Mouse (Mus musculus) neural tube, embryonic 14.5 days (tissue): Measurements from ENCODE around the gene Pigk. TPM values are rescaled to one million over a fixed set of nuclear protein-coding genes. Genes with fewer than 3 reads are reported as not detected.

Experiments used
- ATAC-seq: fragments of 200-750 bp; cut with Nextera tagmentation; 2 replicates; pipeline ENCODE4 v1.8.0; 2017; ENCODE audit warnings: low read depth, mild to moderate bottlenecking, moderate TSS enrichment, moderate library complexity
- H3K27ac ChIP-seq: fragments of 300-500 bp; sonication (generic); 2 replicates; pipeline ENCODE4 v1.5.1; 2014; ENCODE audit warnings: low read depth, mild to moderate bottlenecking, control low read depth, low read length, moderate library complexity, mixed read lengths
- H3K27me3 ChIP-seq: fragments of 300-500 bp; sonication (generic); 2 replicates; pipeline ENCODE4 v1.6.1; 2014; ENCODE audit warnings: low read length; ENCODE audit not compliant: control insufficient read depth, insufficient read depth
- H3K36me3 ChIP-seq: fragments of 300-500 bp; sonication (generic); 2 replicates; pipeline ENCODE4 v1.6.1; 2014; ENCODE audit warnings: low read length, mixed read lengths; ENCODE audit not compliant: control insufficient read depth, insufficient read depth
- H3K4me1 ChIP-seq: fragments of 300-500 bp; sonication (generic); 2 replicates; pipeline ENCODE4 v1.6.1; 2014; ENCODE audit warnings: low read length; ENCODE audit not compliant: control insufficient read depth, insufficient read depth
- H3K4me2 ChIP-seq: fragments of 300-500 bp; sonication (generic); 2 replicates; pipeline ENCODE4 v1.6.1; 2014; ENCODE audit warnings: mild to moderate bottlenecking, low read depth, low read length, control low read depth
- H3K4me3 ChIP-seq: fragments of 300-500 bp; sonication (generic); 2 replicates; pipeline ENCODE4 v1.5.1; 2014; ENCODE audit warnings: low read depth, low read length, control low read depth, mixed read lengths
- H3K9ac ChIP-seq: fragments of 300-500 bp; sonication (generic); replicated peaks from 2 replicates; pipeline ENCODE4 v1.6.1; 2014; ENCODE audit warnings: low read depth, mild to moderate bottlenecking, control low read depth, low read length, mixed read lengths
- H3K9me3 ChIP-seq: fragments of 300-500 bp; sonication (generic); 2 replicates; pipeline ENCODE4 v1.6.1; 2016; ENCODE audit warnings: low read length; ENCODE audit not compliant: control insufficient read depth
- WGBS: fragments of 180-500 bp; shearing (Covaris S2); extraction: QIAGEN DNeasy Blood & Tissue Kit; methylation state at CpG from one replicate; pipeline ENCODE4 v1.1.7; 2014; 5-methylcytosine and 5-hydroxymethylcytosine counted together
- polyA plus RNA-seq: library from polyadenylated mRNA; unstranded; fragments of >200 nt; fragmentation: Nextera tagmentation; extraction: Ambion mirVana; gene quantifications from 2 replicates; pipeline ENCODE4 v1.2.1, GENCODE M21; 2014

Pigk gene
- polyA plus RNA-seq, 1 experiment from 2014 or later: 50.3 TPM

DNA sequence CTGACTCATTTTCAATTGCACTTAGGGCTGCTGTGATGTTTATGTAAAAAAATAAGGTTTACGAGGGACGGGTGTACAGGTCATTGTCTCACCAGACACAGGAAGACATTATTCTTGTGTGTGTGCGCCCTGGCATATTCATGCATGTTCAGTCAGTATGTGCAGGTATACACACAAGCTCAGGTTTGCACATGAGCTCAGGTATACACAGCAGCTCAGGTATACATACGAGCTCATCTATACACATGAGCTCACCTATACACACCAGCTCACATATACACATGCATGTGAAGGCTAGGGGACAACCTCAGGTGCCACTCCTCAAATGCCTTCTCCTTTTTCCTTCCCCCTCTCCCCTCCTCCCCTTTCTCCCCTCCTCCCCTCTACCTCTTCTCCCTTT, 147.6 kb downstream of the Pigk start:
- Histone ChIP-seq H3K9me3 (no peaks in the 10 kb centered on the region), H3K36me3 (no peaks in the 10 kb centered on the region), H3K4me3 (no peak overlapping the region), H3K27me3 (no peaks in the 10 kb centered on the region), H3K27ac (no peak overlapping the region), H3K4me2 (no peak overlapping the region), H3K9ac (no peak overlapping the region), H3K4me1 (peaks cover 6% of the 10 kb centered on the region)
- 90% methylated on average over 4 of the region's 4 CpGs for WGBS
- ATAC-seq: no peak

DNA sequence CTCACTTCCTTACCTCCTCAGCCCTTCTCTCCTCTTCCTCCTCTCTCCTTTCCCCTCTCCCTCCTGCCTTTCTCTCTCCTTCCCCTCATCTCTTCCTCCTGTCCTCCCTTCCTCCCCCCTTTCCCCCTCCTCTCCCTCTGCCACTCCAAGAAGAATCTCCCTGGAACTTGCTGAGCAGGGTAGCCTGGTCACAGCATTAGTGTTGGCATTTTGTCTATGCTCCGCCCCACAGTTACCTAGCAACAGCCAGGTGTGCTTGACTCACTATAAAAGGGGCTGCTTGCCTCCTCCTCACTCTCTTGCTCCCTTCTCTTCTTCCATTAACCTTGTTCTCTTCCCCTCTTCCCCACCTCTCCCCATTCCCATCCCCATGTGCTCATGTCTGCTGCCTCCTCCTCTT, 148.1 kb downstream of the Pigk start:
- no peak overlapping the region for H3K9ac ChIP-seq
- H3K27me3 ChIP-seq: no peaks in the 10 kb centered on the region
- no peak for ATAC-seq
- no peak overlapping the region for H3K27ac ChIP-seq
- H3K4me1 ChIP-seq: peaks cover 9% of the 10 kb centered on the region
- WGBS: 72% methylated on average over 1 of the region's 1 CpGs
- no peaks in the 10 kb centered on the region for H3K9me3 ChIP-seq
- H3K4me2 ChIP-seq: no peak overlapping the region
- H3K36me3 ChIP-seq: no peaks in the 10 kb centered on the region
- no peak overlapping the region for H3K4me3 ChIP-seq

DNA sequence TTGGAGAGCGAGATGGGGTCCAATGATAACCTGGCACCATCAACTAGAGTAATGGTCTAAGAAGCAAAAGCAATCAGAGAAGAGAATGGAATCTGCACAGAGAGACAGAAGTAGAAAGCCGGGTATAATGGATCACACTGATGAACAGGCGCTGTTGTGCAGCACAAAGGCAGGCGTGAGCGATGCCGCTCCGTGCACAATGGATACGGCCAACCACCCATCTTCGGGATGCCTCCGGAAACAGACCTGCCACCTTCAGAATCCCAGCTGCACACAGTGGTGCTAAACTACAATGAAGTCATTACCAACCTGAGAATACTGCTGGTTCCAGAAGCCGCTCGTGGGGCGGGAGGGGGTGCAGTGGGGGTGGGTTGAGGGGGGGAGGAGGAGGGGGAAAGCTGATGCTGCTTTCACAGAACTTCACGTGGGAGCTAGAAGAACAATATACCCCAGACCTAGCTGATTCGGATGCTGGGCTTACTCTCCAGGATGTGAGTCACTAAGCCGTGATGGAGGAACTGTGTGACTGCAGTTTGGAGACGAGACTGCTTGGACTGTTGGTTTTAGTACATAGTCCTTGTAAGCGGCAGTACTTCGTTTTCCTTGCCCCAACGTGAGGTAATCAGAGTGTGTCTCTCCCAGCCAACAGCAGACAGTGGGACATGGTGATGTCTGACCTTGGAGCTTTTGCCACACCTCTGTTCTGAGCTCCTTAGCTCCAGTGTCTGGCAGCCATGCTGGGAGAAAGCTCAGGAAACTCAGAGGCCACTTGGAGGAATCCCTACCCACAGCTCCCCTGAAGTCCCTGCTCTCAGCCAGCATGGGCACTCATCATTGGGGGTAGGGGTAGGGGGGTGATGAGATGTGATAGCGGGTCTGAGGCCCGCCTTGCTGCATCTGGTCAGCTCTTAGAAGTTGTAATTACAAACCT, 152.4 kb downstream of the Pigk start:
- peak; percentile 81 for ATAC-seq
- peak overlapping the region; percentile 57 for H3K27ac ChIP-seq
- WGBS: 44% methylated on average over 22 of the region's 22 CpGs
- no peak overlapping the region for H3K4me3 ChIP-seq
- no peaks in the 10 kb centered on the region for H3K9me3 ChIP-seq
- H3K4me1 ChIP-seq: peaks cover 9% of the 10 kb centered on the region
- H3K9ac ChIP-seq: 0 out of 2 replicates have a peak overlapping the region, but pooled peaks have one; percentile 7
- no peaks in the 10 kb centered on the region for H3K36me3 ChIP-seq
- H3K27me3 ChIP-seq: no peaks in the 10 kb centered on the region
- peak overlapping the region; percentile 27; the same call in 1 of the 2 replicates for H3K4me2 ChIP-seq

DNA sequence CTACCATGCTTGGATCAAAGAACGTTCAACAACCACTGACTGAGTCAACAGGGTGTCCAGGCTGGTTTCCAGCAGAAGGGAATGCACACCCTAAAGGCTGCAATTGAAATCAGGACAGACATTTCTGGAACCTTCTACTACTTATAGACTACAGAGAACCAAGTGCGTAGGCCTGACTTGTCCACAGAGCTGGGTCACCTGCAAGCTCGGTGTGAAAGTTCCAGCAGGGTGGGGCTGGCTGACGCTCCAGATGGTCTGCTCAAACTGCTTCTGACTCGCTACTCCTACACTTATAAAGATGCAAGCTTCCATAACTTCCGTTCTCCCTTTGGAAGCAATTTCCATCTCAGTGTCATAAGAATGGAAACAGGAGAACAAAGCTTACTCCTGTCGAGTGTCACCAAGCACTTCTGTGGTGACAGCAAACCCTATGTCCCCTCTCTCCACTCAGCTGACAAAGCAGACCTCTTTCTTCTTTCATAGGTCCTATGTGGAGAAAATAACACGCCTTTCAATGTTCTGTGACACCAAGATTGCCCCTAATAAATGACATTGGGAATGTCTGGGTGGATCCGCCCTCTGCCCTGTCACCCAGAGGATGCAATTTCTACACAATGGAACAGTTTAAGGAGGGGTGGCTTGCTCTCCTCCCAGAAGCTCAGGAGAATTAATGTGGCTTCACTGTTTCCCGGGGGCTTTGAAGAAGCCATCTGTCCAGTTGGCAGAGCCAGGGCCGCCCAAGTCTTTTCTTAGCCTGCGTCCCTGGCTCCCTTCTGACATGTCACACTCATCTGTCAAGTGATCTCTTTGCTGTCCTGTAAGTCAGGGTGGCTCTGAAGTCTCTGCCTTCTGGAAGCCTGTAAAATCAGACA, 154.0 kb downstream of the Pigk start:
- Histone ChIP-seq H3K36me3 (no peaks in the 10 kb centered on the region), H3K27ac (no peak overlapping the region), H3K9me3 (no peaks in the 10 kb centered on the region), H3K9ac (no peak overlapping the region), H3K4me2 (no peak overlapping the region), H3K4me1 (peaks cover 13% of the 10 kb centered on the region), H3K4me3 (no peak overlapping the region), H3K27me3 (no peaks in the 10 kb centered on the region)
- 43% methylated on average over 12 of the region's 12 CpGs for WGBS
- no peak for ATAC-seq

DNA sequence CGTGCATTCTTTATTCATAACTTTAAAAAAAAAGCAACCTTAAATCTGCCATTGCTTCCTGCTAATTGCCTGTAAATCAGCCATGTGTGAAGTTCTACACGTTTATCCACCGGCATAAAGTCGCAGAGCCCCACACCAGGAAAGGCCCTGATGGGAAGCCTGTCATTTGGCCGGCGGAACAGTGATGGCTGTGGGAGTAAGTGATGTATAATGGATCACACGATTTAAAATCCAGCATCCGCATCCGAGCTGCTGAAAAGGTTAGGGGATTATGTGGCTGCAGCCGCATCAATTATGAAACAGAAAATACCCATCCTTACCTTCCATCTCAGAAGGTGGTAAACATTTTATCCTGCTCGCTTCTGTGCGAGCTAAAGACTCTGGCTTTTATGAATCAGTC, 158.2 kb downstream of the Pigk start:
- H3K27me3 ChIP-seq: no peaks in the 10 kb centered on the region
- H3K4me1 ChIP-seq: peaks cover 7% of the 10 kb centered on the region
- H3K36me3 ChIP-seq: no peaks in the 10 kb centered on the region
- WGBS: 36% methylated on average over 12 of the region's 12 CpGs
- H3K27ac ChIP-seq: peak overlapping the region; percentile 41; the same call in 1 of the 2 replicates
- no peak overlapping the region for H3K9ac ChIP-seq
- no peaks in the 10 kb centered on the region for H3K9me3 ChIP-seq
- no peak overlapping the region for H3K4me2 ChIP-seq
- no peak overlapping the region for H3K4me3 ChIP-seq
- 0 out of 2 replicates have a peak, but pooled peaks have one; percentile 28 for ATAC-seq

DNA sequence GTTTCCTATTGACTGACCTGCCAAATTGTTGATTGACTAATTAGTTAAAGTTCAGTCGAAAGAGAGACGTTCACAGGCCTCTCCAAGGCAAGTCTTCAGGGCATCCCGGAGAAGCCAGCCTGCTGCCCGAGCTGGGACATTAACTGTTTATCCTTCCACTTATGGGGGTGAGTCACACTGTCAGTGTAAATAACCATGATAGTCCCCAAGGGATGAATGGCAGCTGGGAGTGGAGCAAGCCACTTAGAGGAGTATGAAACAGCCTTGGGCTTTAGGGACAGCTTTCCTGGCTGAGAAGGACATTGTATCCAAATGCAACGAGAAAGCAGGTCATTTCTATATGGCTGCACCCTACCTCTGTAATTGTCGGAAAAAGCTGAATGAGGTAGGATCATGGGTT, 158.7 kb downstream of the Pigk start:
- Histone ChIP-seq H3K9me3 (no peaks in the 10 kb centered on the region), H3K4me3 (no peak overlapping the region), H3K27ac (peak overlapping the region; percentile 41; the same call in 1 of the 2 replicates), H3K36me3 (no peaks in the 10 kb centered on the region), H3K4me1 (peaks cover 7% of the 10 kb centered on the region), H3K4me2 (no peak overlapping the region), H3K27me3 (no peaks in the 10 kb centered on the region), H3K9ac (no peak overlapping the region)
- 22% methylated on average over 6 of the region's 6 CpGs for WGBS
- peak; percentile 54; the same call in 1 of the 2 replicates for ATAC-seq

DNA sequence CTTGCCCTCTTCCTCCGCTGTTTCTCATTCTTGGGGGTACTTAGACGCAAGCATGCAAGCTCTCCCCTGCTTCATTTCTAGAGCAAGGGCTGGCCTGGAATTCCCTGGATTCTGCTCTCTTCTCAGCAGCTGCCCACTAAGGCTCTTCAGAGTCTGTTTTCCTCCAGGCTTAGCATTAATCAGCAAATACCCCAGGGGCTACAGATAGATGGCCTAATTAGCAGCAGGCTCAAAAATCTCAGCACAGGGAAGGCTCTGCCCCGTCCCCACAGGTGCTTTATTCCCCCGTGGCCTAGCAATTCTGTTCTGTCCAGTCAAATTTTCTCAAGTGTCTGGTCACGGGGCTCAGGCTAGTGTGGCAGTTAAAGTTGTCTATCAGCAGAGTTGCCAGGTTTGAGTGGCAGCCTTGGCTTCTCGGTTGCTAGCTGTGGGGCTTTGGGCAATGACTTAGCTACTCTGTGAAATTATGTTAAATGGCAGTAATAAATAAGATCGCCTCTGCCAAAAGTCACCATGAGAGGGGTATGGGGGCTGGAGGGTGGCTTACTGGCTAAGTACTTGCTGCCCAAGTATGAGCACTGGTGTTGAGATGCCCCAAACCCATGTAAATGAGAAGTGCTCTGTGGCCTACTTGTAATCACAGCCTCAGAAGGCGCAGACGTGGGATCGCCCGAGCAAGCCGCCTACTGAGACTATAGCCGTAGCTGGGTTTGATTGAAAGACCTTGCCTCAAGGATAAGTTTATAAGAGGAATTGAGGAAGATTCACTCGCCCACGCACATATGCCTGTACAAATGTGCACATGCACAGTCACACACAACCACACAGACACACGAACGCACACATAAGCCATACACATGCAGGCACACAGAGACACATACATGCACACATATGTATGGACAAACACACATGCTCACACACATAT, 160.8 kb downstream of the Pigk start:
- 64% methylated on average over 17 of the region's 17 CpGs for WGBS
- Histone ChIP-seq H3K36me3 (no peaks in the 10 kb centered on the region), H3K4me1 (peaks cover 7% of the 10 kb centered on the region), H3K9me3 (no peaks in the 10 kb centered on the region), H3K4me3 (no peak overlapping the region), H3K9ac (no peak overlapping the region), H3K27ac (no peak overlapping the region), H3K4me2 (no peak overlapping the region), H3K27me3 (no peaks in the 10 kb centered on the region)
- ATAC-seq: 0 out of 2 replicates have a peak, but pooled peaks have one; percentile 20

DNA sequence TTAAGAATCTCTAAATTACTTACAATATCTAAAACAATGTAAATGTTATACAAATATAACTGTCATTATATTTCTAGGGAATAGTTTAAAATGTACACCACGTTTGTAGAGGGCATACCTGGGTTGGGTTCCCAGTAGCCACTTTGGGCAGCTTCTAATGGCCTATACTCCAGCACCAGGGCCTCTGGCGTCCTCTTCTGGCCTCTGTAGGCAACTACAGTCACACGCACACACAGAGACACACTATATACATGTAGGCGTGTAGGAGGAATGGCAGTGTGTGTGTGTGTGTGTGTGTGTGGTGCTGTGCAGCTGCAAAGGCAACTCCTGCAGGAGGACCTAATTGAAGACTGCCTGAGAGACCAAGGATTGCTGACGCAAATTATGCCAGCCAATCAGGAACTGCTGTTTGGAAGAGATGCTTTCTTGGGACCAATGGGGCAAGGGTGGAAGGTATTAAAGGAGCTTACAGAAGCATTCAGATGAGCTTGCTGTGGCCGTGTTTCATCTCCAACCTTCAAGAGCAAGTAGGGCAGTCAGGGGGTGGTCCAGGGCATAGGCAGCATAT, 161.9 kb downstream of the Pigk start:
- Histone ChIP-seq H3K9ac (no peak overlapping the region), H3K27me3 (no peaks in the 10 kb centered on the region), H3K4me1 (peaks cover 7% of the 10 kb centered on the region), H3K4me3 (no peak overlapping the region), H3K4me2 (no peak overlapping the region), H3K9me3 (no peaks in the 10 kb centered on the region), H3K27ac (no peak overlapping the region), H3K36me3 (no peaks in the 10 kb centered on the region)
- no peak for ATAC-seq
- WGBS: 88% methylated on average over 6 of the region's 6 CpGs
